Comparison of ENCODE assay signal across 14 mouse cellular contexts in the genomic region with DNA sequence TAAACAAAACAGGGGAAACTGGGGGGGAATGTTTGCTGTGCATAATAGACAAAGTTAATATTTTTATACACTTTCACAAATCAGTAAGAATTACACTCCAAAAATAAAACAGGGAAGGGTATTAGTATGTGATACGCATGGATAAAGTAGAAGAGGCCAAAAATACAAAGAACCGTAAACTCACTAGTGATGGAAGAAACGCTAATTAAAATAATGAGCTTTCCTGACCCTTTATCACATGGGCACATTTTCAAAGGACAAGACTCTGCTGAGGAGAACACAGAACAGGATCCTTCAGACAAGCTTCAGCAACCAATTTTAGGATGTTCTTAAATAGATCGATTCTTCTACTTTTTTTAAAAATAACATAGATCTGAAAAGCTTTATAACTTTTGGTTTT.
"Had no signal": no experiment of that assay in that cellular context is flagged by ENCODE, and none has a peak within 500 bp of the region (broad histone marks: within the 10 kb centered on the region; RNA-seq: fewer than 3 reads in every experiment).

No protein-coding gene starts in this region.

- DNase-seq: cerebellum, adult 2 months; cerebellum, adult 8-10 months; cerebellum, adult 9-10 months; cerebellum, adult 9-11 months; cerebellum, postnatal 14 days; cerebellum, postnatal 25 days; cerebellum, postnatal 36 days; embryo, embryonic 11 days; forebrain, postnatal 0 days; gastrocnemius, adult 2 months; gastrocnemius, postnatal 10 days; gastrocnemius, postnatal 14 days; gastrocnemius, postnatal 25 days; gastrocnemius, postnatal 36 days had no signal
